Mouse (Mus musculus): ENCODE measurements around the gene B3galt4. TPM values are rescaled to one million over a fixed set of nuclear protein-coding genes. Genes with fewer than 3 reads are reported as not detected.
A peak's percentile ranks its signal among the peaks of the same experiment; 100 is the strongest.
"Not testable (repeated sequence)": the region's sequence is repeated elsewhere in the genome, so short reads cannot be mapped to it uniquely, and the experiment has no call there.

The B3galt4 gene
- polyA plus RNA-seq, 1 experiment from 2014 or later, result 5.5 TPM

DNA sequence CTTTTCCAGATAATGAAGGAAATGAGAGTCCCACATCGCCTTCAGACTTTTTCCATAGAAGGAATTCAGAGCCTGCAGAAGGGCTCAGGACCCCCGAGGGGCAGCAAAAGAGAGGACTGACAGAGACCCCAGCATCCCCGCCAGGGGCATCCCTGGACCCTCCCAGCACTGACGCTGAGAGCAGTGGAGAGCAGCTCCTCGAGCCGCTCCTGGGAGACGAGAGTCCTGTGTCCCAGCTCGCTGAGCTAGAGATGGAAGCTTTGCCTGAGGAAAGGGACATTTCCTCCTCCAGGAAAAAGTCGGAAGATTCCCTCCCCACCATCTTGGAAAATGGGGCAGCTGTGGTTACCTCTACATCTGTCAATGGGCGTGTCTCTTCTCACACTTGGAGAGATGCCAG is 38.0 kb downstream of the B3galt4 start:
- Histone ChIP-seq H3K9ac (ENCODE audit: low read length) (no peak overlapping the region), H3K36me3 (ENCODE audit: control insufficient read depth, insufficient read depth, low read length) (peaks cover 39% of the 10 kb centered on the region), H3K9me3 (ENCODE audit: control insufficient read depth, low read length) (no peaks in the 10 kb centered on the region), H3K27me3 (ENCODE audit: control insufficient read depth, insufficient read depth, low read depth, low read length) (no peaks in the 10 kb centered on the region), H3K4me2 (ENCODE audit: low read depth, low read length) (no peak overlapping the region), H3K4me1 (replicated peaks; ENCODE audit: control insufficient read depth, insufficient read depth, low read length) (peaks cover 20% of the 10 kb centered on the region), H3K4me3 (ENCODE audit: low read length) (no peak overlapping the region), H3K27ac (ENCODE audit: low read length) (no peak overlapping the region)
- no peak for ATAC-seq (ENCODE audit: low read depth)
- WGBS, result 88% methylated on average over 10 of the region's 10 CpGs

GRCm38 (mm10) chr17:33911813-33912414 is 39.4 kb downstream of the B3galt4 start:
- Histone ChIP-seq H3K27me3 (ENCODE audit: control insufficient read depth, insufficient read depth, low read depth, low read length) (no peaks in the 10 kb centered on the region), H3K4me2 (ENCODE audit: low read depth, low read length) (no peak overlapping the region), H3K27ac (ENCODE audit: low read length) (no peak overlapping the region), H3K4me1 (replicated peaks; ENCODE audit: control insufficient read depth, insufficient read depth, low read length) (peaks cover 20% of the 10 kb centered on the region), H3K4me3 (ENCODE audit: low read length) (no peak overlapping the region), H3K36me3 (ENCODE audit: control insufficient read depth, insufficient read depth, low read length) (peaks cover 28% of the 10 kb centered on the region), H3K9ac (ENCODE audit: low read length) (no peak overlapping the region), H3K9me3 (ENCODE audit: control insufficient read depth, low read length) (no peaks in the 10 kb centered on the region)
- ATAC-seq (ENCODE audit: low read depth), result no peak
- WGBS, result 86% methylated on average over 28 of the region's 28 CpGs

DNA sequence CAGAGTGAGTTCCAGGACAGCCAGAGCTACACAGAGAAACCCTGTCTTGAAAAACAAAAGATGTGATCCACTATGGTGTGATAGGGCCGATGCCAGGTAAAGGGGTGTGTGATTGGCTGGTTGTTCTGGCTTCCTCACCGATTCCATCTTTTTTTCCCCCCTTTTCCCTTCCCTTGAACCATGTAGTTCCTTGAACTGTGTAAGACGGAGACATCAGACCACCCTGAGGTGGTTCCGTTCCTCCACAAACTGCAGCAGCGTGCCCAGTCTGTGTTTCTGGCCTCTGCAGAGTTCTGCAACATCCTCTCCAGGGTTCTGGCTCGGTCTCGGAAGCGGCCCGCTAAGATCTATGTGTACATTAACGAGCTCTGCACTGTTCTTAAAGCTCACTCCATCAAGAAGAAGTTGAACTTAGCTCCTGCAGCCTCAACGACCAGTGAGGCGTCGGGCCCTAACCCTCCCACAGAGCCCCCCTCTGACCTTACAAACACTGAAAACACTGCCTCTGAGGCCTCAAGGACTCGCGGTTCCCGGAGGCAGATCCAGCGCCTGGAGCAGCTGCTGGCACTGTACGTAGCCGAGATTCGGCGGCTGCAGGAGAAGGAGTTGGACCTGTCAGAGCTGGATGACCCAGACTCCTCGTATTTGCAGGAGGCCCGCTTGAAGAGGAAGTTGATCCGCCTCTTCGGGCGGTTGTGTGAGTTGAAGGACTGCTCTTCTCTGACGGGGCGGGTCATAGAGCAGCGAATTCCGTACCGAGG is 40.1 kb downstream of the B3galt4 start:
- Histone ChIP-seq H3K9ac (ENCODE audit: low read length) (no peak overlapping the region), H3K4me2 (ENCODE audit: low read depth, low read length) (no peak overlapping the region), H3K9me3 (ENCODE audit: control insufficient read depth, low read length) (no peaks in the 10 kb centered on the region), H3K4me1 (replicated peaks; ENCODE audit: control insufficient read depth, insufficient read depth, low read length) (peaks cover 17% of the 10 kb centered on the region), H3K27me3 (ENCODE audit: control insufficient read depth, insufficient read depth, low read depth, low read length) (no peaks in the 10 kb centered on the region), H3K27ac (ENCODE audit: low read length) (no peak overlapping the region), H3K4me3 (ENCODE audit: low read length) (no peak overlapping the region), H3K36me3 (ENCODE audit: control insufficient read depth, insufficient read depth, low read length) (peaks cover 28% of the 10 kb centered on the region)
- 81% methylated on average over 31 of the region's 31 CpGs for WGBS
- ATAC-seq (ENCODE audit: low read depth), result no peak

DNA sequence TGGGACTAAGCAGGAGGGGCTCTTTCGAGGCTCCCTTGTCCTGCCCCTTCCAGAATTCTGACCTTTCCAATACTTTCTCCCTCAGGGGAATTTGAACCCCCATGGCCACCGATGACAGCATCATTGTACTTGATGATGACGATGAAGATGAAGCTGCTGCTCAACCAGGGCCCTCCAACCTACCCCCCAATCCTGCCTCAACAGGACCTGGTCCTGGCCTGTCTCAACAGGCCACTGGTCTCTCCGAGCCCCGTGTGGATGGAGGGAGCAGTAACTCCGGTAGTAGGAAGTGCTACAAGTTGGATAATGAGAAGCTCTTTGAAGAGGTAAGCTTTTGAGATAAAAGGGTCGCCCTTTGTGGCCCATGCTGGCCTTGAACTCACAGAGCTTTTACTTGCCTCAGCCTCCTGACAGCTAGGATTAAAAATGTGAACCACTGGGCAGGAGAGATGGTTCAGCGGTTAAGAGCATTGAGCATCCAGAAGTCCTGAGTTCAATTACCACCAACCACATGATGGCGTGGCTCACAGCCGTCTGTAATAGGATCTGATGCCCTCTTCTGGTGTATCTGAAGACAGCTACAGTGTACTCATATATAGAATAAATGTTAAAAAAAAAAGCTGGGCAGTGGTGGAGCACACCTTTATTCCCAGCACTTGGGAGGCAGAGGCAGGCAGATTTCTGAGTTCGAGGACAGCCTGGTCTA is 40.8 kb downstream of the B3galt4 start:
- peaks cover 28% of the 10 kb centered on the region for H3K36me3 ChIP-seq (ENCODE audit: control insufficient read depth, insufficient read depth, low read length)
- 46% methylated on average over 11 of the region's 11 CpGs for WGBS
- H3K4me3 ChIP-seq (ENCODE audit: low read length), result peak overlapping the region; percentile 99
- H3K4me1 ChIP-seq (replicated peaks; ENCODE audit: control insufficient read depth, insufficient read depth, low read length), result peaks cover 16% of the 10 kb centered on the region
- peak overlapping the region; percentile 92 for H3K4me2 ChIP-seq (ENCODE audit: low read depth, low read length)
- H3K9me3 ChIP-seq (ENCODE audit: control insufficient read depth, low read length), result no peaks in the 10 kb centered on the region
- ATAC-seq (ENCODE audit: low read depth), result no peak
- H3K27me3 ChIP-seq (ENCODE audit: control insufficient read depth, insufficient read depth, low read depth, low read length), result no peaks in the 10 kb centered on the region
- peak overlapping the region; percentile 94 for H3K27ac ChIP-seq (ENCODE audit: low read length)
- H3K9ac ChIP-seq (ENCODE audit: low read length), result peak overlapping the region; percentile 95

GRCm38 (mm10) chr17:33909869-33910250 is 41.4 kb downstream of the B3galt4 start:
- Histone ChIP-seq H3K27me3 (ENCODE audit: control insufficient read depth, insufficient read depth, low read depth, low read length) (no peaks in the 10 kb centered on the region), H3K4me1 (replicated peaks; ENCODE audit: control insufficient read depth, insufficient read depth, low read length) (peaks cover 10% of the 10 kb centered on the region), H3K9me3 (ENCODE audit: control insufficient read depth, low read length) (no peaks in the 10 kb centered on the region), H3K4me3 (ENCODE audit: low read length) (peak overlapping the region; percentile 99), H3K36me3 (ENCODE audit: control insufficient read depth, insufficient read depth, low read length) (peaks cover 28% of the 10 kb centered on the region), H3K27ac (ENCODE audit: low read length) (peak overlapping the region; percentile 94), H3K4me2 (ENCODE audit: low read depth, low read length) (peak overlapping the region; percentile 92), H3K9ac (ENCODE audit: low read length) (peak overlapping the region; percentile 95)
- no peak for ATAC-seq (ENCODE audit: low read depth)
- under 1% methylated on average over 14 of the region's 14 CpGs for WGBS

DNA sequence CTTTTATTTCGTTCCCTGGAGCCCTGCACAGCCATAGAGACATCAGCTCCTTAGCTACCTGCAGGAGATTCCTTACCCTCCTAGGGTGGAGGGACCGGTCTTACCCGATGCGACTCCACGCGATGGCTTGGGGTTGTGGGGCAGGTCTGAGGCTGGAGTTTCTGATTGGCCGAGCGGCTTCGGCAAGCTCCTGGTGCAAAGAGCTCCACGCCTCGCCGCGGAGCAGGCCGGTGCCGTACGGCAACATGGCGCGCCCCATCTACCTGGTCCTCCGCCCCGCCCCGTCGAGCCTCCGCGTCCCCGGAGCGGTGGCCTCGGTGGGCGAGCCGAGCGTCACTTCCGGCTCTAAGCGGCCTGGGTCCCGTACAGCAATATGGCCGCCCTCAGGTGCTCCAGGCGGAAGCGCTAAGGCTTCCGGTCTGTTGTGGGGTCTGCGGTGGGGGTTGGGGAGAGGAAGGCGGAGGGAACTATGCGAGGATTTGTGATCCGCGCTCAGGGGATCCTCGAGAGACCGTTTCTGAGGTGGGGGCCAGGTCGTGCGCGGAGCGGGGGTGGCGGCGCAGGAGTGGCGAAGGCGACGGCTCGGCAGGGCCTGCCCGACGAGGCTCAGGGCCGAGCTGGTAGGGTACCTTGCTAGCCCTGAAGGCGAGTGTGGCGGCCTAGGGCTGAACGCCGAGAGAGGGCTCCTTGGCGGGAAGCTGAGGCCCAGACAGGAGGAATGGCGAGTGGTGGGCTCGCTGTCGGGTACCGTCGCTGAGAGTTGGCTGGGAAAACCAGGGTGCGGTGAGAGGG is 42.0 kb downstream of the B3galt4 start, which contains the start of gene Daxx:
Gene Daxx, plus strand, starts transcription at position 338 of the 792 bp plus-strand sequence.
- Histone ChIP-seq H3K9ac (ENCODE audit: low read length) (peak within 1 kb of the TSS; percentile 95), H3K4me1 (replicated peaks; ENCODE audit: control insufficient read depth, insufficient read depth, low read length) (peaks cover 8% of the 10 kb centered on the region), H3K36me3 (ENCODE audit: control insufficient read depth, insufficient read depth, low read length) (peaks cover 27% of the 10 kb centered on the region), H3K9me3 (ENCODE audit: control insufficient read depth, low read length) (no peaks in the 10 kb centered on the region), H3K27ac (ENCODE audit: low read length) (peak within 1 kb of the TSS; percentile 94), H3K4me3 (ENCODE audit: low read length) (peak within 1 kb of the TSS; percentile 99), H3K4me2 (ENCODE audit: low read depth, low read length) (peak within 1 kb of the TSS; percentile 92), H3K27me3 (ENCODE audit: control insufficient read depth, insufficient read depth, low read depth, low read length) (no peaks in the 10 kb centered on the region)
- peak; percentile 97 for ATAC-seq (ENCODE audit: low read depth)
- WGBS, result under 1% methylated on average over 68 of the region's 68 CpGs

DNA sequence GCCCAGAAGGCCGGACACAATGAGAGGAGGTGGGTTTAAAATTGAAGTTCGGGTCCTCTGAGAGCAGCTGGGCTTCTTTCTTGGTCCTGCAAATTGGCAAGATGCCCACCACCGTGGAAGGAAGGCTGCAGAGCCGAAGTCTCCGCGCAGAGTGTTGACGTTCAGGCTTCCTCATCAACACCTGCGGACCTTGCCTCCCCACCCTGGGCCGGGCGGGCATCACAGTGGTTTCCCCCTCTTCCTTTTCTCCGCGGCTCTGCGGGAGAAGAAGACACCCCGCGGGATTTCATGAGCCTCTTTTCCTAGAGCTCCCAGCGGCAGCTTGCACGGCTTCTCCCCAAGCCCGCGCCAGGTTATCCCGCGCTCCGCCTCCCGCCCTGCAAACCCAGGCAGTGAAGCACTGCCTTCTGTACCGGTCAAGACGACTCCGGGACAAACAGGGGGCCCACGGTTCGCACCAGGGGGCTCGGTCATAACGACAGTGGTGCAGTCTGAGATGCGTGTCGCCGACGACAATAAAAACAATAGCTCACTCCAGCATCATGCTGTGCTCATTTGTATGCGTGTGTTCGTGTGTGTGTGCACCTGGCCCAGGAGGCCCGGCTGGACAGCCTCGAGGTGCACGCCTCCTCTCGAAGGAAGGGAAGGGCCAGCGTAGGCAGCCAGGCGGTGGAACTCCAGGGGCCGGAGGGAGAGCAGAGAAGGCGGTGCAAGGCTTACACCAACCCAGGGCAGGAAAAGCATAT is 42.8 kb downstream of the B3galt4 start:
- Histone ChIP-seq H3K9me3 (ENCODE audit: control insufficient read depth, low read length) (no peaks in the 10 kb centered on the region), H3K4me1 (replicated peaks; ENCODE audit: control insufficient read depth, insufficient read depth, low read length) (peaks cover 8% of the 10 kb centered on the region), H3K27ac (ENCODE audit: low read length) (peak overlapping the region; percentile 91), H3K4me2 (ENCODE audit: low read depth, low read length) (peak overlapping the region; percentile 92), H3K27me3 (ENCODE audit: control insufficient read depth, insufficient read depth, low read depth, low read length) (no peaks in the 10 kb centered on the region), H3K4me3 (ENCODE audit: low read length) (peak overlapping the region; percentile 99), H3K9ac (ENCODE audit: low read length) (peak overlapping the region; percentile 73), H3K36me3 (ENCODE audit: control insufficient read depth, insufficient read depth, low read length) (peaks cover 19% of the 10 kb centered on the region)
- ATAC-seq (ENCODE audit: low read depth), result peak; percentile 57
- under 1% methylated on average over 42 of the region's 44 CpGs for WGBS

GRCm38 (mm10) chr17:33904835-33905234 is 46.5 kb downstream of the B3galt4 start, which contains the start of gene Platr17:
TSS of gene Platr17 (plus strand) at chr17:33905135.
- WGBS, result 36% methylated on average over 3 of the region's 4 CpGs

More at GRCm38 (mm10) chr17:33904835-33905234, 46.5 kb downstream of the B3galt4 start, which contains the start of gene Platr17:
- not testable (repeated sequence) for ATAC-seq (ENCODE audit: low read depth); H3K4me3 ChIP-seq (ENCODE audit: low read length); H3K4me1 ChIP-seq (replicated peaks; ENCODE audit: control insufficient read depth, insufficient read depth, low read length); H3K27ac ChIP-seq (ENCODE audit: low read length); H3K9ac ChIP-seq (ENCODE audit: low read length); H3K27me3 ChIP-seq (ENCODE audit: control insufficient read depth, insufficient read depth, low read depth, low read length); H3K9me3 ChIP-seq (ENCODE audit: control insufficient read depth, low read length); H3K36me3 ChIP-seq (ENCODE audit: control insufficient read depth, insufficient read depth, low read length); H3K4me2 ChIP-seq (ENCODE audit: low read depth, low read length)
